Mouse (Mus musculus) forelimb bud, embryonic 11.5 days (tissue): ENCODE measurements around the gene Eci1.
A peak's percentile ranks its signal among the peaks of the same experiment; 100 is the strongest.
"Not testable (repeated sequence)": the region's sequence is repeated elsewhere in the genome, so short reads cannot be mapped to it uniquely, and the experiment has no call there.

Experiments
- DNase-seq: peaks from one replicate; pipeline ENCODE4 v3.0.0-alpha.2; 2012; ENCODE audit warnings: low read depth, low spot score

Gene Eci1

GRCm38 (mm10) chr17:24440377-24440776 is 13.9 kb downstream of the Eci1 start:
- no peak for DNase-seq

GRCm38 (mm10) chr17:24441148-24441547 is 14.7 kb downstream of the Eci1 start:
- no peak for DNase-seq

- no peak for DNase-seq
Observed at GRCm38 (mm10) chr17:24442107-24442506, 15.7 kb downstream of the Eci1 start.

- DNase-seq: no peak
Observed at GRCm38 (mm10) chr17:24442632-24443155, 16.3 kb downstream of the Eci1 start, which contains the start of gene Dnase1l2. Dnase1l2 (minus strand) TSS chr17:24443105.

GRCm38 (mm10) chr17:24443409-24443808 is 17.0 kb downstream of the Eci1 start:
- no peak for DNase-seq

GRCm38 (mm10) chr17:24446590-24446989 is 20.1 kb downstream of the Eci1 start:
- DNase-seq: no peak

GRCm38 (mm10) chr17:24449507-24449906 is 23.1 kb downstream of the Eci1 start:
- no peak for DNase-seq

GRCm38 (mm10) chr17:24451220-24451619 is 24.8 kb downstream of the Eci1 start:
- DNase-seq: no peak

- DNase-seq: no peak
Observed at GRCm38 (mm10) chr17:24453372-24453771, 26.9 kb downstream of the Eci1 start.

- DNase-seq: no peak
Observed at GRCm38 (mm10) chr17:24454218-24454755, 27.8 kb downstream of the Eci1 start.

- peak; percentile 99 for DNase-seq
Observed at GRCm38 (mm10) chr17:24454756-24455522, 28.5 kb downstream of the Eci1 start.

GRCm38 (mm10) chr17:24455523-24456206 is 29.2 kb downstream of the Eci1 start:
- DNase-seq: not testable (repeated sequence)

GRCm38 (mm10) chr17:24461580-24461979 is 35.1 kb downstream of the Eci1 start:
- DNase-seq: peak; percentile 56

- DNase-seq: no peak
Observed at GRCm38 (mm10) chr17:24462932-24463331, 36.5 kb downstream of the Eci1 start.

- DNase-seq: no peak
Observed at GRCm38 (mm10) chr17:24463374-24464133, 37.1 kb downstream of the Eci1 start.

GRCm38 (mm10) chr17:24468636-24469246 is 42.3 kb downstream of the Eci1 start:
- DNase-seq: no peak

GRCm38 (mm10) chr17:24469336-24469909 is 43.0 kb downstream of the Eci1 start:
- no peak for DNase-seq

GRCm38 (mm10) chr17:24469910-24470602 is 43.6 kb downstream of the Eci1 start, which contains the start of the genes E4f1 and Pgp:
E4f1 (minus strand) TSS chr17:24470313.
Pgp (plus strand) TSS chr17:24470392.
- peak; percentile 98 for DNase-seq

- DNase-seq: no peak
Observed at GRCm38 (mm10) chr17:24470701-24471527, 44.5 kb downstream of the Eci1 start.
